Mouse (Mus musculus) ES-E14 (cell line): Measurements from ENCODE around the gene Sacs. TPM values are rescaled to one million over a fixed set of nuclear protein-coding genes. Genes with fewer than 3 reads are reported as not detected.
A peak's percentile ranks its signal among the peaks of the same experiment; 100 is the strongest.
"Not testable (repeated sequence)": the region's sequence is repeated elsewhere in the genome, so short reads cannot be mapped to it uniquely, and the experiment has no call there.

Experiments used
- DNase-seq: peaks from one replicate; pipeline ENCODE4 v3.0.0-alpha.2; 2013; ENCODE audit warnings: low read depth, low spot score
- H3K27ac ChIP-seq: 2 replicates; pipeline ENCODE4 v1.5.1; 2012; ENCODE audit warnings: low read depth, mild to moderate bottlenecking, low read length, moderate library complexity, mixed read lengths; ENCODE audit not compliant: poor library complexity, insufficient read depth, severe bottlenecking
- H3K36me3 ChIP-seq: 2 replicates; pipeline ENCODE4 v1.6.1; 2012; ENCODE audit warnings: mild to moderate bottlenecking, low read length, moderate library complexity, mixed read lengths; ENCODE audit not compliant: control insufficient read depth, poor library complexity, insufficient read depth, severe bottlenecking
- H3K4me1 ChIP-seq, 2 experiments: fragments of 150-350 bp in 1 of 2; sonication (generic) in 1 of 2; 2 replicates each; pipeline ENCODE4 v1.6.1; 2012; ENCODE audit warnings: low read length in 2 of 2, mild to moderate bottlenecking in 1 of 2, mixed read lengths in 1 of 2; ENCODE audit not compliant: control insufficient read depth in 2 of 2, insufficient read depth in 2 of 2, poor library complexity in 1 of 2
- H3K4me3 ChIP-seq, 2 experiments: fragments of 150-350 bp in 1 of 2; sonication (generic) in 1 of 2; 2 replicates each; pipeline ENCODE4 v1.5.1; 2012; ENCODE audit warnings: low read length in 2 of 2, low read depth in 1 of 2, mild to moderate bottlenecking in 1 of 2, mixed read lengths in 1 of 2; ENCODE audit not compliant: insufficient read depth in 1 of 2, poor library complexity in 1 of 2, severe bottlenecking in 1 of 2
- H3K9ac ChIP-seq: 2 replicates; pipeline ENCODE4 v1.6.1; 2012; ENCODE audit warnings: low read depth, mild to moderate bottlenecking, low read length, mixed read lengths; ENCODE audit not compliant: poor library complexity, insufficient read depth, severe bottlenecking
- H3K9me3 ChIP-seq: fragments of 150-350 bp; sonication (generic); 2 replicates; pipeline ENCODE4 v1.6.1; 2012; ENCODE audit warnings: low read depth, mild to moderate bottlenecking, low read length; ENCODE audit not compliant: control insufficient read depth, insufficient read depth
- CHD2 ChIP-seq: IDR thresholded peaks from 2 replicates; pipeline ENCODE4 v1.6.1; 2014; ENCODE audit warnings: mild to moderate bottlenecking, low read depth, low read length, inconsistent platforms
- HCFC1 ChIP-seq: IDR thresholded peaks from 2 replicates; pipeline ENCODE4 v1.6.1; 2012; ENCODE audit warnings: low read length, inconsistent platforms, borderline replicate concordance; ENCODE audit not compliant: insufficient read depth
- MAFK ChIP-seq: IDR thresholded peaks from 2 replicates; pipeline ENCODE4 v1.6.1; 2014; ENCODE audit warnings: mild to moderate bottlenecking, low read depth, low read length, inconsistent platforms; ENCODE audit not compliant: insufficient read depth
- ZC3H11A ChIP-seq: IDR thresholded peaks from 2 replicates; pipeline ENCODE4 v1.6.1; 2012; ENCODE audit warnings: low read depth, mild to moderate bottlenecking, inconsistent platforms, low read length, borderline replicate concordance
- ZNF384 ChIP-seq: IDR thresholded peaks from 2 replicates; pipeline ENCODE4 v1.6.1; 2012; ENCODE audit warnings: low read depth, low read length, inconsistent platforms
- in situ Hi-C, 2 experiments: fragments of 600-800 bp; cut with MboI; formaldehyde crosslinking; loops; one replicate each; pipeline ENCODE4 v1.15.1; 2025; ENCODE audit warnings: low sequenced_read_pairs in 2 of 2, inconsistent platforms in 1 of 2; ENCODE audit not compliant: unreplicated experiment in 2 of 2
- total RNA-seq: library from RNA; depleted of rRNA; stranded (reverse); fragments of 300-350 nt; gene quantifications from 2 replicates; pipeline ENCODE4 v1.2.3, GENCODE M21; 2012

The Sacs gene
- total RNA-seq, 1 experiment = 8.3 TPM

DNA sequence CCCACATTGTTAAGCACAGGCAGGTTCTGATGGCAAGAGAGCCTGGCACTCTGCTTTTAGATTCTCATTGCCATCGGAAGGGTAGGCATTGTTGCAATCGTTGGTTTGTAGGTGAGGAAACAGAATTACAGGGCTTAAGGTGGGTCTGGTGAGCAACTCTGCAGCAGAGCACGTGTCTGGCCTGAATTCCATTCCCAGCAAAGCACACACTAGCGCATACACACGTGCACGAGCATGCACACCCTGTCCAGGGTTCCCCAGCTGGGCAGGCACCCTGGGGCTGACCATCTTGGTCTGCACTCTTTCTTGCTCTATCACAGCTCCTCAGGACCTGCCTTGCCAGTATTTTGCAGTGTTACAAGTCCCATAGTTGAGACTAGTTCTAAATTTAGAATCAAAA lies 13.1 kb upstream of the Sacs start:
- DNase-seq = no peak
- in situ Hi-C loops = no loop called here
- Histone ChIP-seq H3K36me3 (no peaks in the 10 kb centered on the region; the same call in 1 of the 2 replicates), H3K9ac (no peak overlapping the region), H3K9me3 (no peaks in the 10 kb centered on the region), H3K4me1 (peaks cover 0 to 4% of the 10 kb centered on the region in 2 experiments; a peak in 1 of 4 replicates), H3K4me3 (no peak overlapping the region), H3K27ac (no peak overlapping the region)
- TF ChIP-seq HCFC1 (no peak), ZC3H11A (no peak), ZNF384 (no peak), MAFK (no peak), CHD2 (no peak)

GRCm38 (mm10) chr14:61127365-61127764 lies 10.9 kb upstream of the Sacs start:
- H3K9me3 ChIP-seq, H3K9ac ChIP-seq, in situ Hi-C loops, H3K36me3 ChIP-seq, H3K27ac ChIP-seq, H3K4me1 ChIP-seq, DNase-seq, H3K4me3 ChIP-seq: not testable (repeated sequence)

GRCm38 (mm10) chr14:61128961-61129507 lies 9.2 kb upstream of the Sacs start:
- H3K4me3 ChIP-seq = no peak overlapping the region
- no peaks in the 10 kb centered on the region for H3K9me3 ChIP-seq
- in situ Hi-C loops = no loop called here
- no peak for DNase-seq
- H3K36me3 ChIP-seq = no peaks in the 10 kb centered on the region
- H3K9ac ChIP-seq = no peak overlapping the region
- peaks cover 2 to 6% of the 10 kb centered on the region in 2 experiments; a peak in 1 of 4 replicates for H3K4me1 ChIP-seq
- H3K27ac ChIP-seq = no peak overlapping the region
- TF ChIP-seq HCFC1 = no peak
- no peak for TF ChIP-seq ZNF384
- no peak for TF ChIP-seq CHD2
- TF ChIP-seq ZC3H11A = no peak
- TF ChIP-seq MAFK = no peak

DNA sequence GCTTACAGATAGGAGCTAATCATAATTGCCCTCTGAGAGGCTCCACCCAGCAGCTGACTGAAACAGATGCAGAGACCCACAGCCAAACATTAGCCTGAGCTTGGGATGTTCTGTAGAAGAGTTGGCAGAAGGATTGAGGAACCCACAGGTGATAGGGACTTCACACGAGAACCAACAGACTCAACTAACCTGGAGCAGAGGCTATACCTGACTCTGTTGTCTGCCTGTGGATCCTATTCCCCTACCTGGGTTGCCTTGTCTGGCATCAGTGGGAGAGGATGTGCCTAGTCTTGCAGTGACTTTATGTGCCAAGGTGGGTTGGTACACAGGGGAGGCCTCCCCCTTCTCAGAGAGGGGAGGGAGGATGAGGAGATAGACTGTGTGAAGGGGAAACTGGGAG lies 5.7 kb upstream of the Sacs start:
- Histone ChIP-seq H3K27ac (no peak overlapping the region), H3K4me1 (peaks cover 2 to 8% of the 10 kb centered on the region in 2 experiments; a peak in 2 of 4 replicates), H3K9me3 (no peaks in the 10 kb centered on the region), H3K4me3 (no peak overlapping the region), H3K36me3 (no peaks in the 10 kb centered on the region), H3K9ac (no peak overlapping the region)
- in situ Hi-C loops = no loop called here
- no peak for DNase-seq
- no peak for TF ChIP-seq HCFC1

DNA sequence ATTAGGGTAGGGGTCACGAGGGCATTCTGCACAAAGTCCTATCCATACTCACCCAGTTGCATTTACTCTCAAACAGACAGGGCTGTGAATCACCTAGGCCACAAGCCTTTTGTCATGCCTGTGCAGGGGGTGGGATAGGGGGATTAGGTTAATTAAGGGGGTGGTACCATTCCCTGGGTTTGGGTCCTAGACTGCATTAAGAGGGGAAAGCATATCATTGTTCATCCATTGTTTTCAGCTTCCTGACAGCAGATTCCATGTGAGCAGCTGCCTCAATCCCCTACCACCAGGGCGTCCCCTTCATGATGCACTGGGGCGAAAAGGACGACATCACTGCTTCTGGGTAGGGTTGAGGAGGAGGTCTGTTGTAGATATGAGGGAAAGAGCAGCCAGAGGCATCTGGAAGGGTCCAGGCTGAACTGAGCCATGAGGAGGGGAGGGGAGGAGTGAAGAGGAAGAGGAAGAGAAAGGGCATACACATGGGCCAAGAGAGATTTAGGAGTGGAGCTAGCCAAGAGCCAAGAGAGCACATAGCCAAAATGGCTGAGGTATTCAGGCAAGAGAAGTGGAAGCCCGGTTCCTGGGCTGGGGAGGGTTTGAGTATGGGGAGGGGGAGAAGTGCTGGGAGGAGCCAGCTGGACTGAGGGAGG lies 3.8 kb upstream of the Sacs start:
- in situ Hi-C loops = no loop called here
- Histone ChIP-seq H3K9me3 (no peaks in the 10 kb centered on the region), H3K27ac (peak overlapping the region; percentile 87; the same call in 1 of the 2 replicates), H3K4me1 (peaks cover 7 to 15% of the 10 kb centered on the region in 2 experiments; a peak in 2 of 4 replicates), H3K9ac (no peak overlapping the region), H3K4me3 (peak overlapping the region in 1 of 2 experiments; percentile 35; a peak in 3 of 4 replicates), H3K36me3 (no peaks in the 10 kb centered on the region)
- no peak for DNase-seq
- TF ChIP-seq HCFC1 = no peak
